Mouse (Mus musculus) cerebellum, adult 9-10 months (tissue): ENCODE data around the gene Neto2.

ENCODE experiments used
- DNase-seq: peaks from one replicate; pipeline ENCODE4 v3.0.0; 2022

The Neto2 gene

GRCm38 (mm10) chr8:85601741-85602140, 99.0 kb downstream of the Neto2 start:
- no peak for DNase-seq

- DNase-seq = no peak
These were observed 103.1 kb downstream of the Neto2 start for GRCm38 (mm10) chr8:85597413-85598191.

- no peak for DNase-seq
These were observed 105.3 kb downstream of the Neto2 start for GRCm38 (mm10) chr8:85595391-85595790.

- no peak for DNase-seq
These were observed 105.7 kb downstream of the Neto2 start for GRCm38 (mm10) chr8:85594983-85595382.

- DNase-seq = no peak
These were observed 107.4 kb downstream of the Neto2 start for GRCm38 (mm10) chr8:85593324-85593723.

- DNase-seq = no peak
These were observed 109.2 kb downstream of the Neto2 start for GRCm38 (mm10) chr8:85591532-85591931.

- DNase-seq = no peak
These were observed 110.5 kb downstream of the Neto2 start for GRCm38 (mm10) chr8:85590258-85590657.

- DNase-seq = no peak
These were observed 112.1 kb downstream of the Neto2 start for GRCm38 (mm10) chr8:85588596-85588995.
